In the genomic region with DNA sequence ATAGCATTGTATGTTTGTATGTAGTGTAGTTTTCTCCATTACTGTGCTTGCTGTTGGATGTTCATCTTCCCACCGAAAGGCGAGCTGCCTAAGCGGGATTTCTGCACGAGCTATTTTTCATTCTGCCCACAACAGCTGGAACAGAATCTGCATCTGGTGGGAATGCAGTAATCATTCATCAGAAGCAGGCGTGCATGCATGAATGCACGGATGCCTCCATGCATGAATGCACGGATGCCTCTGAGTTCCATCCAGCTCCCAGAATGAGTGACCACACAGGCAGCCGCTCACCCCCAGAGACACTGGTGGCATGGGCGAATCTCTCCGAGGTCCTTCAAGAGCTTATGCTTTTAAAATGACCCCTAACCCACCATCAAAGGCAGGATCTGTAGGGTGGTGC, we compare ENCODE assay signal across 21 mouse cellular contexts. TPM values are rescaled to one million over a fixed set of nuclear protein-coding genes. Genes with fewer than 3 reads are reported as not detected.
DNase-seq lines count a peak whose midpoint lies in the region; ATAC-seq and TF ChIP-seq lines count a peak whose summit lies in the region.
"Had no signal": no experiment of that assay in that cellular context is flagged by ENCODE, and none has a peak within 500 bp of the region (broad histone marks: within the 10 kb centered on the region; RNA-seq: fewer than 3 reads in every experiment).

No protein-coding gene starts in this region.

- no peaks in the 10 kb centered on the region for H3K27me3 ChIP-seq in heart, embryonic 10.5 days (ENCODE audit: insufficient read depth, poor library complexity, severe bottlenecking)
- H3K27me3 ChIP-seq in hindbrain, embryonic 11.5 days (ENCODE audit: control insufficient read depth, insufficient read depth, low read length) = 0 out of 2 replicates have a peak, but pooled peaks cover 4% of the 10 kb centered on the region
- H3K27me3 ChIP-seq in hindbrain, embryonic 13.5 days = peaks cover 20% of the 10 kb centered on the region; the same call in 1 of the 2 replicates
- no peaks in the 10 kb centered on the region for H3K27me3 ChIP-seq in hindbrain, postnatal 0 days (ENCODE audit: insufficient read depth, low read length)

- no peak overlapping the region for H3K9ac ChIP-seq in hindbrain, embryonic 11.5 days (ENCODE audit: low read depth, low read length)
- no peak overlapping the region for H3K9ac ChIP-seq in hindbrain, embryonic 13.5 days
- no peak overlapping the region for H3K9ac ChIP-seq in hindbrain, postnatal 0 days (replicated peaks; ENCODE audit: low read length)
- H3K9ac ChIP-seq: forebrain, postnatal 0 days; limb, embryonic 15.5 days; liver, postnatal 0 days; midbrain, embryonic 12.5 days had no signal

- H3K36me3 ChIP-seq in heart, embryonic 10.5 days = no peaks in the 10 kb centered on the region
- no peaks in the 10 kb centered on the region for H3K36me3 ChIP-seq in hindbrain, embryonic 11.5 days (ENCODE audit: control insufficient read depth, insufficient read depth, low read length)
- no peaks in the 10 kb centered on the region for H3K36me3 ChIP-seq in hindbrain, embryonic 13.5 days
- no peaks in the 10 kb centered on the region for H3K36me3 ChIP-seq in hindbrain, postnatal 0 days (ENCODE audit: insufficient read depth, low read length)
- H3K36me3 ChIP-seq: limb, embryonic 15.5 days; midbrain, embryonic 12.5 days had no signal

- ATAC-seq in hindbrain, embryonic 11.5 days (ENCODE audit: low FRiP score) = peak; percentile 50; the same call in 1 of the 2 replicates
- no peak for ATAC-seq in hindbrain, embryonic 13.5 days (ENCODE audit: low FRiP score)
- no peak for ATAC-seq in hindbrain, postnatal 0 days
- ATAC-seq: liver, postnatal 0 days had no signal

- peak overlapping the region; percentile 29; the same call in 1 of the 2 replicates for H3K27ac ChIP-seq in heart, embryonic 10.5 days
- H3K27ac ChIP-seq in hindbrain, embryonic 11.5 days (ENCODE audit: low read depth, low read length) = no peak overlapping the region
- H3K27ac ChIP-seq in hindbrain, embryonic 13.5 days = no peak overlapping the region
- no peak overlapping the region for H3K27ac ChIP-seq in hindbrain, postnatal 0 days
- H3K27ac ChIP-seq: gastrocnemius, adult 2 months; limb, embryonic 15.5 days; midbrain, embryonic 12.5 days had no signal

- no peak overlapping the region; the same call in 1 of the 2 replicates for H3K4me3 ChIP-seq in heart, embryonic 10.5 days
- H3K4me3 ChIP-seq in hindbrain, embryonic 11.5 days (ENCODE audit: low read depth, low read length) = no peak overlapping the region
- H3K4me3 ChIP-seq in hindbrain, embryonic 13.5 days = no peak overlapping the region
- H3K4me3 ChIP-seq in hindbrain, postnatal 0 days (ENCODE audit: low read length) = no peak overlapping the region
- H3K4me3 ChIP-seq: gastrocnemius, adult 2 months; limb, embryonic 15.5 days; midbrain, embryonic 12.5 days; myocyte had no signal

- TF ChIP-seq CTCF in hindbrain, postnatal 0 days (IDR thresholded peaks at IDR 0.05; ENCODE audit: low read depth) = no peak

- peaks cover 58% of the 10 kb centered on the region for H3K4me1 ChIP-seq in heart, embryonic 10.5 days
- peaks cover 11% of the 10 kb centered on the region; the same call in 1 of the 2 replicates for H3K4me1 ChIP-seq in hindbrain, embryonic 11.5 days (replicated peaks; ENCODE audit: control insufficient read depth, insufficient read depth, low read length)
- H3K4me1 ChIP-seq in hindbrain, embryonic 13.5 days (replicated peaks) = peaks cover 21% of the 10 kb centered on the region
- no peaks in the 10 kb centered on the region for H3K4me1 ChIP-seq in hindbrain, postnatal 0 days (ENCODE audit: insufficient read depth, low read length)

- no peak overlapping the region for H3K4me2 ChIP-seq in hindbrain, embryonic 11.5 days (replicated peaks; ENCODE audit: low read depth, low read length)
- no peak overlapping the region for H3K4me2 ChIP-seq in hindbrain, embryonic 13.5 days
- no peak overlapping the region for H3K4me2 ChIP-seq in hindbrain, postnatal 0 days (ENCODE audit: low read depth, low read length)
- H3K4me2 ChIP-seq: limb, embryonic 15.5 days; midbrain, embryonic 12.5 days had no signal

- no peak for DNase-seq in heart, embryonic 10.5 days (ENCODE audit: low spot score)
- DNase-seq in heart, postnatal 10 days = no peak
- DNase-seq in hindbrain, embryonic 11.5 days (ENCODE audit: low spot score) = no peak
- peak; percentile 62 for DNase-seq in Muller cell, postnatal 12 days (ENCODE audit: inconsistent ontology term)
- peak; percentile 41 for DNase-seq in hindbrain, postnatal 0 days (ENCODE audit: low spot score)
- no peak for DNase-seq in lung, postnatal 4 days
- DNase-seq: B cell, adult 2 months; cerebellum, adult 11-12 months; forebrain, postnatal 0 days; gastrocnemius, adult 2 months; layer of hippocampus, adult 9-11 months; liver, postnatal 0 days; right cerebral cortex, postnatal 25 days; thymus, postnatal 4 days had no signal

- no peaks in the 10 kb centered on the region for H3K9me3 ChIP-seq in heart, embryonic 10.5 days
- no peaks in the 10 kb centered on the region for H3K9me3 ChIP-seq in hindbrain, embryonic 11.5 days (ENCODE audit: control insufficient read depth, low read length)
- H3K9me3 ChIP-seq in hindbrain, embryonic 13.5 days = no peaks in the 10 kb centered on the region
- no peaks in the 10 kb centered on the region for H3K9me3 ChIP-seq in hindbrain, postnatal 0 days (ENCODE audit: low read length)
- H3K9me3 ChIP-seq: limb, embryonic 15.5 days; midbrain, embryonic 12.5 days had no signal

- intact Hi-C loops in heart, postnatal 10 days (cut with DNase I) = no loop called here

- WGBS in heart, embryonic 10.5 days = 85% methylated on average over 10 of the region's 10 CpGs
- WGBS in hindbrain, embryonic 11.5 days = 30% methylated on average over 10 of the region's 10 CpGs
- 17% methylated on average over 10 of the region's 10 CpGs for WGBS in hindbrain, embryonic 13.5 days
- WGBS in hindbrain, postnatal 0 days = 21% methylated on average over 10 of the region's 10 CpGs

RNA-seq across cellular contexts. Expression of a gene that starts 1.7 kb away (rescaled TPM):
- 21.3 and 54.9 TPM in 2 replicates for polyA plus RNA-seq in heart, embryonic 10.5 days (2016; fragmentation: Nextera tagmentation; extraction: Ambion mirVana)
- 100 to 1,000 TPM; 415 to 442 TPM for total RNA-seq in heart, postnatal 10 days (2021)
- polyA plus RNA-seq in hindbrain, embryonic 11.5 days (2014; fragmentation: Nextera tagmentation; extraction: Ambion mirVana) = 0.32 and 0.66 TPM in 2 replicates
- 0.22 and 0.39 TPM in 2 replicates for polyA plus RNA-seq in hindbrain, embryonic 13.5 days (2015; fragmentation: Nextera tagmentation; extraction: Ambion mirVana)
- 0.05 TPM in 1 of 2 replicates, not detected in the other for total RNA-seq in hindbrain, postnatal 0 days (2014; rRNA removed)
- 0.16 and 0.42 TPM in 2 replicates for polyA plus RNA-seq in hindbrain, postnatal 0 days (2015; fragmentation: Nextera tagmentation; extraction: Ambion mirVana)
- total RNA-seq: adrenal gland, adult 18-20 months; forebrain, postnatal 0 days; gastrocnemius, adult 2 months; hematopoietic stem cell, adult 5-6 weeks; left cerebral cortex, postnatal 10 days had no signal
- polyA plus RNA-seq: forebrain, postnatal 0 days; liver, postnatal 0 days; midbrain, embryonic 12.5 days; myocyte had no signal

RNA-seq across cellular contexts. Expression of a gene that starts 36.3 kb away (rescaled TPM):
- polyA plus RNA-seq in heart, embryonic 10.5 days (2016; fragmentation: Nextera tagmentation; extraction: Ambion mirVana) = 0.10 TPM in 1 of 2 replicates, not detected in the other
- total RNA-seq in heart, postnatal 10 days (2021) = 1 to 10 TPM in 1 of 2 experiments, under 1 TPM in 1; 0.62 to 1.2 TPM
- polyA plus RNA-seq in hindbrain, embryonic 11.5 days (2014; fragmentation: Nextera tagmentation; extraction: Ambion mirVana) = not detected in 2 replicates
- polyA plus RNA-seq in hindbrain, embryonic 13.5 days (2015; fragmentation: Nextera tagmentation; extraction: Ambion mirVana) = not detected in 2 replicates
- total RNA-seq in hindbrain, postnatal 0 days (2014; rRNA removed) = not detected in 2 replicates
- not detected in 2 replicates for polyA plus RNA-seq in hindbrain, postnatal 0 days (2015; fragmentation: Nextera tagmentation; extraction: Ambion mirVana)
- total RNA-seq: adrenal gland, adult 18-20 months; forebrain, postnatal 0 days; gastrocnemius, adult 2 months; hematopoietic stem cell, adult 5-6 weeks; left cerebral cortex, postnatal 10 days had no signal
- polyA plus RNA-seq: forebrain, postnatal 0 days; limb, embryonic 15.5 days; liver, postnatal 0 days; midbrain, embryonic 12.5 days; myocyte had no signal

RNA-seq across cellular contexts. Expression of a gene that starts 56.5 kb away (rescaled TPM):
- polyA plus RNA-seq in heart, embryonic 10.5 days (2016; fragmentation: Nextera tagmentation; extraction: Ambion mirVana) = 114 and 117 TPM in 2 replicates
- total RNA-seq in heart, postnatal 10 days (2021) = 10 to 100 TPM; 48.9 to 54.0 TPM
- polyA plus RNA-seq in hindbrain, embryonic 11.5 days (2014; fragmentation: Nextera tagmentation; extraction: Ambion mirVana) = 112 and 121 TPM in 2 replicates
- polyA plus RNA-seq in hindbrain, embryonic 13.5 days (2015; fragmentation: Nextera tagmentation; extraction: Ambion mirVana) = 77.9 and 86.6 TPM in 2 replicates
- 1.5 and 10.4 TPM in 2 replicates for total RNA-seq in hindbrain, postnatal 0 days (2014; rRNA removed)
- 56.0 and 73.6 TPM in 2 replicates for polyA plus RNA-seq in hindbrain, postnatal 0 days (2015; fragmentation: Nextera tagmentation; extraction: Ambion mirVana)

Comparison
In these comparisons a context has a peak if more than half of its experiments do, and no peak if none do; other contexts are left out.
1. DNase-seq: peak in Muller cell, postnatal 12 days (single experiment) and hindbrain, postnatal 0 days (single experiment); none in heart, embryonic 10.5 days (single experiment), heart, postnatal 10 days (0 of 2), hindbrain, embryonic 11.5 days (single experiment) and lung, postnatal 4 days (0 of 2).
2. RNA of a gene that starts 1.7 kb away (polyA plus RNA-seq): 21.3 to 54.9 TPM in heart, embryonic 10.5 days; 0.22 to 0.39 TPM in hindbrain, embryonic 13.5 days, 0.32 to 0.66 TPM in hindbrain, embryonic 11.5 days and 0.16 to 0.42 TPM in hindbrain, postnatal 0 days; every median in the first group is over 10 times any median in the second.